Mouse (Mus musculus): ENCODE data around the gene Dnajc4. TPM values are rescaled to one million over a fixed set of nuclear protein-coding genes. Genes with fewer than 3 reads are reported as not detected.

The Dnajc4 gene
- polyA plus RNA-seq, 1 experiment from 2014 or later = 24.1 TPM

- peak; percentile 38 for ATAC-seq (replicated peaks; ENCODE audit: low FRiP score)
- H3K9me3 ChIP-seq (replicated peaks) = no peaks in the 10 kb centered on the region
- H3K27ac ChIP-seq = peak overlapping the region; percentile 96
- H3K4me1 ChIP-seq = peaks cover 29% of the 10 kb centered on the region
- H3K9ac ChIP-seq = peak overlapping the region; percentile 68
- peaks cover 32% of the 10 kb centered on the region for H3K36me3 ChIP-seq
- H3K27me3 ChIP-seq = no peaks in the 10 kb centered on the region
- under 1% methylated on average over 28 of the region's 28 CpGs for WGBS
- H3K4me3 ChIP-seq (replicated peaks) = peak overlapping the region; percentile 54
- peak overlapping the region; percentile 92 for H3K4me2 ChIP-seq
These were observed 41.7 kb downstream of the Dnajc4 start for GRCm38 (mm10) chr19:6950613-6951153.

- WGBS = 54% methylated on average over 5 of the region's 5 CpGs
- H3K9me3 ChIP-seq (replicated peaks) = no peaks in the 10 kb centered on the region
- H3K27me3 ChIP-seq = no peaks in the 10 kb centered on the region
- H3K4me2 ChIP-seq = peak overlapping the region; percentile 92
- no peak for ATAC-seq (replicated peaks; ENCODE audit: low FRiP score)
- peak overlapping the region; percentile 54 for H3K4me3 ChIP-seq (replicated peaks)
- peaks cover 26% of the 10 kb centered on the region for H3K36me3 ChIP-seq
- H3K4me1 ChIP-seq = peaks cover 29% of the 10 kb centered on the region
- peak overlapping the region; percentile 96 for H3K27ac ChIP-seq
- peak overlapping the region; percentile 68; the same call in 1 of the 2 replicates for H3K9ac ChIP-seq
These were observed 42.4 kb downstream of the Dnajc4 start for GRCm38 (mm10) chr19:6949951-6950350.

GRCm38 (mm10) chr19:6949532-6949931 lies 42.8 kb downstream of the Dnajc4 start:
- Histone ChIP-seq H3K27ac (0 out of 2 replicates have a peak overlapping the region, but pooled peaks have one; percentile 16), H3K36me3 (peaks cover 26% of the 10 kb centered on the region), H3K4me3 (replicated peaks) (0 out of 2 replicates have a peak overlapping the region, but pooled peaks have one; percentile 54), H3K27me3 (no peaks in the 10 kb centered on the region), H3K4me2 (peak overlapping the region; percentile 92; the same call in 1 of the 2 replicates), H3K9me3 (replicated peaks) (no peaks in the 10 kb centered on the region), H3K9ac (no peak overlapping the region), H3K4me1 (peaks cover 29% of the 10 kb centered on the region)
- 85% methylated on average over 5 of the region's 5 CpGs for WGBS
- ATAC-seq (replicated peaks; ENCODE audit: low FRiP score) = no peak

- WGBS = 80% methylated on average over 4 of the region's 4 CpGs
- H3K4me3 ChIP-seq (replicated peaks) = no peak overlapping the region
- peaks cover 32% of the 10 kb centered on the region for H3K4me1 ChIP-seq
- no peak overlapping the region for H3K27ac ChIP-seq
- H3K4me2 ChIP-seq = no peak overlapping the region
- no peak for ATAC-seq (replicated peaks; ENCODE audit: low FRiP score)
- H3K9me3 ChIP-seq (replicated peaks) = no peaks in the 10 kb centered on the region
- no peaks in the 10 kb centered on the region for H3K27me3 ChIP-seq
- peaks cover 17% of the 10 kb centered on the region; the same call in 1 of the 2 replicates for H3K36me3 ChIP-seq
- H3K9ac ChIP-seq = no peak overlapping the region
These were observed 44.2 kb downstream of the Dnajc4 start for GRCm38 (mm10) chr19:6948186-6948585.

GRCm38 (mm10) chr19:6947742-6948141 lies 44.6 kb downstream of the Dnajc4 start:
- 56% methylated on average over 4 of the region's 4 CpGs for WGBS
- H3K4me2 ChIP-seq = no peak overlapping the region
- no peak overlapping the region for H3K4me3 ChIP-seq (replicated peaks)
- no peak overlapping the region for H3K9ac ChIP-seq
- ATAC-seq (replicated peaks; ENCODE audit: low FRiP score) = no peak
- peaks cover 32% of the 10 kb centered on the region for H3K4me1 ChIP-seq
- H3K27me3 ChIP-seq = no peaks in the 10 kb centered on the region
- no peak overlapping the region for H3K27ac ChIP-seq
- no peaks in the 10 kb centered on the region for H3K9me3 ChIP-seq (replicated peaks)
- peaks cover 17% of the 10 kb centered on the region; the same call in 1 of the 2 replicates for H3K36me3 ChIP-seq

GRCm38 (mm10) chr19:6943709-6944108 lies 48.7 kb downstream of the Dnajc4 start:
- no peak for ATAC-seq (replicated peaks; ENCODE audit: low FRiP score)
- H3K9ac ChIP-seq = no peak overlapping the region
- no peaks in the 10 kb centered on the region for H3K9me3 ChIP-seq (replicated peaks)
- no peak overlapping the region for H3K4me2 ChIP-seq
- WGBS = 93% methylated on average over 6 of the region's 6 CpGs
- H3K27me3 ChIP-seq = no peaks in the 10 kb centered on the region
- H3K27ac ChIP-seq = no peak overlapping the region
- no peak overlapping the region for H3K4me3 ChIP-seq (replicated peaks)
- H3K36me3 ChIP-seq = peaks cover 17% of the 10 kb centered on the region; the same call in 1 of the 2 replicates
- H3K4me1 ChIP-seq = peaks cover 25% of the 10 kb centered on the region

GRCm38 (mm10) chr19:6942764-6943163 lies 49.6 kb downstream of the Dnajc4 start:
- peak overlapping the region; percentile 94 for H3K4me2 ChIP-seq
- 27% methylated on average over 5 of the region's 5 CpGs for WGBS
- no peak for ATAC-seq (replicated peaks; ENCODE audit: low FRiP score)
- H3K9me3 ChIP-seq (replicated peaks) = no peaks in the 10 kb centered on the region
- peak overlapping the region; percentile 93 for H3K9ac ChIP-seq
- H3K4me1 ChIP-seq = peaks cover 31% of the 10 kb centered on the region
- H3K4me3 ChIP-seq (replicated peaks) = peak overlapping the region; percentile 88
- H3K36me3 ChIP-seq = peaks cover 17% of the 10 kb centered on the region; the same call in 1 of the 2 replicates
- no peaks in the 10 kb centered on the region for H3K27me3 ChIP-seq
- H3K27ac ChIP-seq = peak overlapping the region; percentile 99

GRCm38 (mm10) chr19:6942249-6942691 lies 50.1 kb downstream of the Dnajc4 start, which contains the start of gene Gpr137:
Gene Gpr137, minus strand, starts transcription at chr19:6942480.
- peak within 1 kb of the TSS; percentile 99 for H3K27ac ChIP-seq
- peaks cover 33% of the 10 kb centered on the region for H3K4me1 ChIP-seq
- peaks cover 16% of the 10 kb centered on the region; the same call in 1 of the 2 replicates for H3K36me3 ChIP-seq
- peak within 1 kb of the TSS; percentile 94 for H3K4me2 ChIP-seq
- under 1% methylated on average over 27 of the region's 27 CpGs for WGBS
- no peaks in the 10 kb centered on the region for H3K27me3 ChIP-seq
- peak within 1 kb of the TSS; percentile 88 for H3K4me3 ChIP-seq (replicated peaks)
- H3K9me3 ChIP-seq (replicated peaks) = no peaks in the 10 kb centered on the region
- ATAC-seq (replicated peaks; ENCODE audit: low FRiP score) = peak; percentile 93
- peak within 1 kb of the TSS; percentile 93 for H3K9ac ChIP-seq

GRCm38 (mm10) chr19:6941372-6942248 lies 50.8 kb downstream of the Dnajc4 start, which contains the start of gene Bad:
Gene Bad, plus strand, starts transcription at chr19:6941861.
- Histone ChIP-seq H3K9ac (peak within 1 kb of the TSS; percentile 93), H3K4me1 (peaks cover 33% of the 10 kb centered on the region), H3K9me3 (replicated peaks) (no peaks in the 10 kb centered on the region), H3K36me3 (peaks cover 12% of the 10 kb centered on the region; the same call in 1 of the 2 replicates), H3K4me3 (replicated peaks) (peak within 1 kb of the TSS; percentile 88), H3K4me2 (peak within 1 kb of the TSS; percentile 94), H3K27me3 (no peaks in the 10 kb centered on the region), H3K27ac (peak within 1 kb of the TSS; percentile 99)
- peak; percentile 80 for ATAC-seq (replicated peaks; ENCODE audit: low FRiP score)
- WGBS = under 1% methylated on average over 83 of the region's 83 CpGs

GRCm38 (mm10) chr19:6940396-6941351 lies 51.7 kb downstream of the Dnajc4 start:
- Histone ChIP-seq H3K4me3 (replicated peaks) (peak overlapping the region; percentile 88), H3K27me3 (peaks cover 8% of the 10 kb centered on the region), H3K27ac (peak overlapping the region; percentile 99), H3K4me2 (peak overlapping the region; percentile 94), H3K9ac (peak overlapping the region; percentile 93), H3K9me3 (replicated peaks) (no peaks in the 10 kb centered on the region), H3K36me3 (0 out of 2 replicates have a peak, but pooled peaks cover 5% of the 10 kb centered on the region), H3K4me1 (peaks cover 33% of the 10 kb centered on the region)
- 20% methylated on average over 29 of the region's 29 CpGs for WGBS
- ATAC-seq (replicated peaks; ENCODE audit: low FRiP score) = peak; percentile 3; the same call in 1 of the 2 replicates
